Comparison of ENCODE assay signal across 8 mouse cellular contexts in genomic region chr1:21961251-21962082, GRCm38 (mm10). TPM values are rescaled to one million over a fixed set of nuclear protein-coding genes. Genes with fewer than 3 reads are reported as not detected.
DNase-seq lines count a peak whose midpoint lies in the region; ATAC-seq and TF ChIP-seq lines count a peak whose summit lies in the region.
"Had no signal": no experiment of that assay in that cellular context is flagged by ENCODE, and none has a peak within 500 bp of the region (broad histone marks: within the 10 kb centered on the region; RNA-seq: fewer than 3 reads in every experiment).

Gene Kcnq5 (minus strand): TSS chr1:21961942.

- peak within 1 kb of the TSS; percentile 66 for H3K9ac ChIP-seq in midbrain, embryonic 11.5 days (ENCODE audit: low read length)

- peak within 1 kb of the TSS; percentile 87 for H3K4me3 ChIP-seq in gastrocnemius, adult 2 months
- peak within 1 kb of the TSS; percentile 74 for H3K4me3 ChIP-seq in limb, embryonic 10.5 days
- peak within 1 kb of the TSS; percentile 63 for H3K4me3 ChIP-seq in midbrain, embryonic 11.5 days (ENCODE audit: low read depth, low read length)
- peak within 1 kb of the TSS; percentile 67 for H3K4me3 ChIP-seq in spleen, adult 2 months (ENCODE audit: extremely low read depth, insufficient read depth, insufficient read length)

- intact Hi-C loops in gastrocnemius, adult 2 months (cut with DNase I): loop anchor here (5.0 to 10.0 kb wide), 2 partner anchors 303 to 429 kb away; no protein-coding TSS in a partner anchor

- H3K4me1 ChIP-seq in limb, embryonic 10.5 days: peaks cover 26% of the 10 kb centered on the region
- 0 out of 2 replicates have a peak, but pooled peaks cover 2% of the 10 kb centered on the region for H3K4me1 ChIP-seq in midbrain, embryonic 11.5 days (ENCODE audit: control insufficient read depth, insufficient read depth, low read length)
- peaks cover 8% of the 10 kb centered on the region for H3K4me1 ChIP-seq in spleen, adult 2 months (ENCODE audit: control insufficient read depth, insufficient read depth, insufficient read length)

- WGBS in limb, embryonic 10.5 days: under 1% methylated on average over 87 of the region's 89 CpGs
- under 1% methylated on average over 73 of the region's 89 CpGs for WGBS in midbrain, embryonic 11.5 days
- 1% methylated on average over 86 of the region's 89 CpGs for WGBS in spleen, adult 2 months

- no peaks in the 10 kb centered on the region for H3K9me3 ChIP-seq in limb, embryonic 10.5 days (replicated peaks)
- no peaks in the 10 kb centered on the region for H3K9me3 ChIP-seq in midbrain, embryonic 11.5 days (ENCODE audit: control insufficient read depth, low read length)

- peak within 1 kb of the TSS; percentile 96 for H3K4me2 ChIP-seq in midbrain, embryonic 11.5 days

- TF ChIP-seq POLR2A in spleen, adult 2 months (IDR thresholded peaks at IDR 0.05; ENCODE audit: low read depth, low read length): no peak

- DNase-seq in R1 (ENCODE audit: low read depth, low spot score): peak; percentile 55
- DNase-seq in cerebellum, postnatal 4 days (ENCODE audit: low spot score in 2 of 2): peak; percentile 38 to 61
- DNase-seq in gastrocnemius, adult 2 months: peak; percentile 76
- DNase-seq in induced T-regulatory cell, adult 2 months (ENCODE audit: low read depth): peak; percentile 81
- peak; percentile 79 for DNase-seq in limb, embryonic 10.5 days (ENCODE audit: low spot score)
- DNase-seq in midbrain, embryonic 11.5 days (ENCODE audit: low spot score, missing footprints): peak; percentile 94
- peak in 1 of 2 experiments; percentile 70 for DNase-seq in spleen, adult 2 months (ENCODE audit: low read depth in 1 of 2, low spot score in 2 of 2)

- TF ChIP-seq CTCF in gastrocnemius, adult 2 months (IDR thresholded peaks at IDR 0.05): peak; percentile 64
- TF ChIP-seq CTCF in spleen, adult 2 months (IDR thresholded peaks at IDR 0.05; ENCODE audit: extremely low read depth, insufficient read depth, insufficient read length, insufficient replicate concordance): peak; percentile 19; the same call in 1 of the 2 replicates

- ATAC-seq in midbrain, embryonic 11.5 days (ENCODE audit: low FRiP score): peak; percentile 87

- H3K36me3 ChIP-seq in limb, embryonic 10.5 days: no peaks in the 10 kb centered on the region
- no peaks in the 10 kb centered on the region for H3K36me3 ChIP-seq in midbrain, embryonic 11.5 days (ENCODE audit: control insufficient read depth, insufficient read depth, low read length)
- H3K36me3 ChIP-seq in spleen, adult 2 months (ENCODE audit: control insufficient read depth, insufficient read depth, low read length): no peaks in the 10 kb centered on the region

- peaks cover 38% of the 10 kb centered on the region for H3K27me3 ChIP-seq in limb, embryonic 10.5 days (ENCODE audit: low read depth, poor library complexity, severe bottlenecking)
- H3K27me3 ChIP-seq in midbrain, embryonic 11.5 days (ENCODE audit: control insufficient read depth, insufficient read depth, low read length): peaks cover 14% of the 10 kb centered on the region; the same call in 1 of the 2 replicates
- no peaks in the 10 kb centered on the region; the same call in 1 of the 2 replicates for H3K27me3 ChIP-seq in spleen, adult 2 months (ENCODE audit: control insufficient read depth, insufficient read depth, low read length)

- peak within 1 kb of the TSS; percentile 85 for H3K27ac ChIP-seq in gastrocnemius, adult 2 months
- H3K27ac ChIP-seq in limb, embryonic 10.5 days: peak within 1 kb of the TSS; percentile 82
- H3K27ac ChIP-seq in midbrain, embryonic 11.5 days (ENCODE audit: low read depth, low read length): no peak within 1 kb of the TSS
- H3K27ac ChIP-seq in spleen, adult 2 months (ENCODE audit: insufficient read depth, low read length): peak within 1 kb of the TSS; percentile 87
- H3K27ac ChIP-seq: macrophage had no signal

RNA-seq across cellular contexts. Expression of gene Kcnq5, which starts in this region (rescaled TPM):
- total RNA-seq in gastrocnemius, adult 2 months (2021): 10 to 100 TPM in 1 of 2 experiments, 1 to 10 TPM in 1; 9.2 to 18.8 TPM
- 0.81 and 1.1 TPM in 2 replicates for polyA plus RNA-seq in limb, embryonic 10.5 days (2016; fragmentation: Nextera tagmentation; extraction: Ambion mirVana)
- 0.30 and 0.66 TPM in 2 replicates for polyA plus RNA-seq in midbrain, embryonic 11.5 days (2014; fragmentation: Nextera tagmentation; extraction: Ambion mirVana)
- polyA plus RNA-seq in spleen, adult 2 months (2012; rRNA removed): 0.68 and 0.69 TPM in 2 replicates
- polyA plus RNA-seq: macrophage had no signal

Comparison
In these comparisons a context has a peak if more than half of its experiments do, and no peak if none do; other contexts are left out.
1. Peak in DNase-seq, ATAC-seq, H3K4me3 ChIP-seq, H3K9ac ChIP-seq and H3K4me2 ChIP-seq in midbrain, embryonic 11.5 days; RNA of the gene not detected or under 1 TPM.